Mouse (Mus musculus) cortical plate, adult 2 months (tissue): ENCODE measurements at regions not wholly inside any gene's neighbourhood (a gene's known extent, or its start where the extent isn't known, plus 50 kb on each side); places are given as distances from the start of the nearest gene placed in this dataset.

Experiments used
- H3K27ac ChIP-seq: fragments of 200-500 bp; 2 replicates; pipeline ENCODE4 v1.5.1; 2012; ENCODE audit warnings: low read length, control low read depth, inconsistent platforms; ENCODE audit not compliant: insufficient read depth
- H3K4me1 ChIP-seq: fragments of 200-500 bp; 2 replicates; pipeline ENCODE4 v1.6.1; 2011; ENCODE audit warnings: low read length; ENCODE audit not compliant: control insufficient read depth, insufficient read depth
- H3K4me3 ChIP-seq: fragments of 200-500 bp; 2 replicates; pipeline ENCODE4 v1.5.1; 2011; ENCODE audit warnings: mild to moderate bottlenecking, low read length, control low read depth; ENCODE audit not compliant: insufficient read depth
- CTCF ChIP-seq: fragments of 200-500 bp; IDR thresholded peaks from 2 replicates; pipeline ENCODE4 v1.5.1; 2011; ENCODE audit warnings: mild to moderate bottlenecking, control low read depth, low read length; ENCODE audit not compliant: insufficient read depth; ENCODE audit errors: extremely low read depth
- POLR2A ChIP-seq: fragments of 200-500 bp; IDR thresholded peaks from 2 replicates; pipeline ENCODE4 v1.6.1; 2011; ENCODE audit warnings: mild to moderate bottlenecking, low read length, control low read depth; ENCODE audit not compliant: insufficient read depth; ENCODE audit errors: extremely low read depth

DNA sequence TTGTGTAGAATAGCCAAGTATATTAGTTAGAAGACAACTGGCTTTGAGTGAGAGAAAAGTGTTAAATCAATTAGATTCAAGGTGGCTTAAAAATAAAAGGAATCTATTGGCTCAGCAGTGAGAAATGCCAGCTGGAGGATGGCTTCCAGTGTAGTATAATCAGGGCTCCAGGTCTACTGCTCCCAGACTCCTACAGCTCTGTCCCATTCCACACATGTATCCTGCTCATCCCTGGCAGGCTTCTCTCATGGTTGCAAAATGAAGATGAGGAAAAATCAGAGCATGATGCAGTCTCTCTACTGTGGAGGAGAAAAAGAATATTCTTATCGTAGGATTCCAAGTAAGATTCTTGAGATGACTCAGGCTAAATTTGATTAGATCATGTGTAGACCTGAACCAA lies 263.7 kb upstream of the Marcks start:
- no peak overlapping the region for H3K4me3 ChIP-seq
- no peak overlapping the region for H3K27ac ChIP-seq
- H3K4me1 ChIP-seq: no peaks in the 10 kb centered on the region
- TF ChIP-seq POLR2A (no peak), CTCF (no peak)

DNA sequence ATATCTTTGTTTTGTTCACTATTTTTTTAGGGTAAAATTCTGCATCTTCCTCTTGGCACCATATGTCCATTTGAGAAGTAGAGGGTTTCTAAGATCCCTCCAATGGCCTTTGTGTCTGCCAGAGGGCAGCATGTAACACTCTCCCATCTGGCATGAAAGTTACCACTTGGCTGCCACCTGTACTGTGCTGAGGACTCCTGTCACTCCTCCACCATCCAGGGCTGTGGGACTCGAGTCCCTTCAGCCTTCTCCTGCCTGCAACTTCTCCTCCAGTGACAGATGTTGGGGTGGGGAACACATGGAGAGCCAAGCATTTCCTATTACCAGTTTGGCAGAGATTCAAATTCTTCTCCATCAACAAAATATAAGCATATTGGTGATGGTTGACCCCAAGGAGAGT lies 262.3 kb upstream of the Marcks start:
- Histone ChIP-seq H3K27ac (no peak overlapping the region), H3K4me1 (no peaks in the 10 kb centered on the region), H3K4me3 (no peak overlapping the region)
- TF ChIP-seq POLR2A (no peak), CTCF (no peak)

GRCm38 (mm10) chr10:37400379-37400778 lies 261.7 kb upstream of the Marcks start:
- Histone ChIP-seq H3K4me3 (no peak overlapping the region), H3K27ac (no peak overlapping the region), H3K4me1 (no peaks in the 10 kb centered on the region)
- no peak for TF ChIP-seq POLR2A
- TF ChIP-seq CTCF: no peak

- H3K4me1 ChIP-seq: no peaks in the 10 kb centered on the region
- TF ChIP-seq POLR2A: no peak
- no peak for TF ChIP-seq CTCF
- peak overlapping the region; percentile 23 for H3K4me3 ChIP-seq
- H3K27ac ChIP-seq: no peak overlapping the region
Observed at GRCm38 (mm10) chr10:37397271-37397991, 258.7 kb upstream of the Marcks start.

GRCm38 (mm10) chr10:37390011-37390410 lies 251.3 kb upstream of the Marcks start:
- TF ChIP-seq CTCF: no peak
- no peak for TF ChIP-seq POLR2A
- no peak overlapping the region for H3K27ac ChIP-seq
- H3K4me3 ChIP-seq: no peak overlapping the region
- H3K4me1 ChIP-seq: no peaks in the 10 kb centered on the region

DNA sequence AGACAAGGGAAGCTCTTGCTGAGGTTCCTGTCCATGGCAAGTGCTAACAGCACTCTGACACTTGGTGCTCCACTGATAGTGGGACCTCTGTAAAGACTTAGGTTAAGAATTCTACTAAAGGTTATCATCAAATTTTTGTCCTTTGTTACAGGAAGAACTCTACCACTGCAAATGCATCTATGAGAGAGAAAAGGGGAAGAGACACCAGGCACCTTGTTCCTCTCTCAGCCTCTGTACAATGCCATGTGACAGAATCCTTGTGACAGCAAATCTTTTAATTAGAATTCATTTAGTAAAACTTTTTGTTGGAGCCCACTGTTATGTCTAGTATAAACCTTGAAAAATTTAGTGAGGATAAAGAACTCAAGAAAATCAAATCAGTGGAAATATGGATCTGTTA lies 247.5 kb upstream of the Marcks start:
- Histone ChIP-seq H3K27ac (no peak overlapping the region), H3K4me3 (no peak overlapping the region), H3K4me1 (no peaks in the 10 kb centered on the region)
- TF ChIP-seq CTCF (no peak), POLR2A (no peak)

- no peak overlapping the region for H3K27ac ChIP-seq
- no peak for TF ChIP-seq CTCF
- no peak overlapping the region for H3K4me3 ChIP-seq
- peaks cover 1% of the 10 kb centered on the region; the same call in 1 of the 2 replicates for H3K4me1 ChIP-seq
Observed at GRCm38 (mm10) chr10:37380024-37380423, 241.3 kb upstream of the Marcks start.

GRCm38 (mm10) chr10:37378002-37378702 lies 239.4 kb upstream of the Marcks start:
- TF ChIP-seq POLR2A: no peak
- TF ChIP-seq CTCF: no peak
- Histone ChIP-seq H3K4me3 (no peak overlapping the region), H3K27ac (no peak overlapping the region), H3K4me1 (peaks cover 1% of the 10 kb centered on the region; the same call in 1 of the 2 replicates)

- Histone ChIP-seq H3K4me1 (peaks cover 1% of the 10 kb centered on the region; the same call in 1 of the 2 replicates), H3K27ac (no peak overlapping the region), H3K4me3 (no peak overlapping the region)
- TF ChIP-seq CTCF (no peak), POLR2A (no peak)
Observed at GRCm38 (mm10) chr10:37377258-37378001, 238.7 kb upstream of the Marcks start.

- TF ChIP-seq CTCF (no peak), POLR2A (no peak)
- H3K27ac ChIP-seq: no peak overlapping the region
- peaks cover 1% of the 10 kb centered on the region; the same call in 1 of the 2 replicates for H3K4me1 ChIP-seq
- H3K4me3 ChIP-seq: no peak overlapping the region
Observed at GRCm38 (mm10) chr10:37376172-37376571, 237.5 kb upstream of the Marcks start.
